In the genomic region with DNA sequence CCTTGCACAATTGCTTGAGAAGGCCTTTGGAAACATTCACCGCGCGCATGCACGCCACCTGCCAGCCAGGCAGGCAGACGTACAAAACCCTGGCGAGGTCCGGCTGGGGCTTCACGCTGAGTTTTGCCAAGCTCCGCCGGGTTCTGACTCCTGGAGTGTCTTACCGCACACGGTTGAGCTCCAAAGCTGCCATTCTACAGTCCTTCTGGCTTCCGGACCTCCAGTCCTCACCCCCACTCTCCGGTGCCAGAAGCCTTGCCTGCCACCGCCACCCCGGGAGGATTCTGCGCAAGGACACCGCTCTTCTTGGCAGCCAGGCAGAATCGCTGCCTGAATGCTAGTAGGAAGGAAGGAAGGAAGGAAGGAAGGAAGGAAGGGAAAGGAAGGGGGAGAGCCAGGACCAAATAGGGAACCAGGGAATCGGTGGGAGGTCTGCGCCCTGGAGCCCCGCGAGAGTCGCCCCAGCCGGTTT, we compare ENCODE assay signal across 9 mouse cellular contexts. TPM values are rescaled to one million over a fixed set of nuclear protein-coding genes. Genes with fewer than 3 reads are reported as not detected.
DNase-seq lines count a peak whose midpoint lies in the region; ATAC-seq lines count a peak whose summit lies in the region.
"Had no signal": no experiment of that assay in that cellular context is flagged by ENCODE, and none has a peak within 500 bp of the region (broad histone marks: within the 10 kb centered on the region; RNA-seq: fewer than 3 reads in every experiment).

No protein-coding gene starts in this region.

- no peak overlapping the region for H3K27ac ChIP-seq in heart, embryonic 15.5 days
- H3K27ac ChIP-seq in forebrain, embryonic 12.5 days = peak overlapping the region; percentile 77
- H3K27ac ChIP-seq: liver, embryonic 13.5 days had no signal

- peaks cover 100% of the 10 kb centered on the region for H3K27me3 ChIP-seq in heart, embryonic 15.5 days
- H3K27me3 ChIP-seq in forebrain, embryonic 12.5 days = peaks cover 98% of the 10 kb centered on the region

- peaks cover 36% of the 10 kb centered on the region for H3K4me1 ChIP-seq in heart, embryonic 15.5 days (replicated peaks)
- H3K4me1 ChIP-seq in forebrain, embryonic 12.5 days = peaks cover 64% of the 10 kb centered on the region
- H3K4me1 ChIP-seq: liver, embryonic 13.5 days had no signal

- no peak for ATAC-seq in heart, embryonic 15.5 days (replicated peaks; ENCODE audit: insufficient number of reproducible peaks, insufficient read depth, low FRiP score, low read depth)
- ATAC-seq in forebrain, embryonic 12.5 days (ENCODE audit: low FRiP score) = no peak
- ATAC-seq in megakaryocyte progenitor cell, adult 5-6 weeks (replicated peaks; ENCODE audit: poor library complexity) = peak; percentile 17; the same call in 1 of the 2 replicates

- H3K9ac ChIP-seq in heart, embryonic 15.5 days = no peak overlapping the region
- H3K9ac ChIP-seq in forebrain, embryonic 12.5 days = peak overlapping the region; percentile 48
- H3K9ac ChIP-seq: liver, embryonic 13.5 days had no signal

- H3K36me3 ChIP-seq in heart, embryonic 15.5 days = no peaks in the 10 kb centered on the region
- H3K36me3 ChIP-seq in forebrain, embryonic 12.5 days (replicated peaks) = 0 out of 2 replicates have a peak, but pooled peaks cover 6% of the 10 kb centered on the region
- H3K36me3 ChIP-seq: liver, embryonic 13.5 days had no signal

- peak overlapping the region; percentile 33 for H3K4me2 ChIP-seq in heart, embryonic 15.5 days
- H3K4me2 ChIP-seq in forebrain, embryonic 12.5 days = peak overlapping the region; percentile 65
- H3K4me2 ChIP-seq: liver, embryonic 13.5 days had no signal

- DNase-seq in heart, postnatal 4 days = no peak
- DNase-seq in ZHBTc4 (ENCODE audit: low read depth, low spot score) = peak; percentile 68
- no peak for DNase-seq in thymus, postnatal 10 days (ENCODE audit: low spot score in 2 of 2)
- DNase-seq in layer of hippocampus, adult 11-12 months (ENCODE audit: low spot score) = no peak
- no peak for DNase-seq in spleen, postnatal 14 days (ENCODE audit: low spot score in 2 of 2)
- DNase-seq: liver, embryonic 13.5 days had no signal

- WGBS in heart, embryonic 15.5 days = 2% methylated on average over 25 of the region's 25 CpGs
- under 1% methylated on average over 25 of the region's 25 CpGs for WGBS in forebrain, embryonic 12.5 days

- H3K4me3 ChIP-seq in heart, embryonic 15.5 days = peak overlapping the region; percentile 10
- peak overlapping the region; percentile 36 for H3K4me3 ChIP-seq in forebrain, embryonic 12.5 days (replicated peaks)
- H3K4me3 ChIP-seq: liver, embryonic 13.5 days had no signal

- peaks cover 3% of the 10 kb centered on the region; the same call in 1 of the 2 replicates for H3K9me3 ChIP-seq in heart, embryonic 15.5 days (replicated peaks)
- 0 out of 2 replicates have a peak, but pooled peaks cover 5% of the 10 kb centered on the region for H3K9me3 ChIP-seq in forebrain, embryonic 12.5 days
- H3K9me3 ChIP-seq: liver, embryonic 13.5 days had no signal

RNA-seq across cellular contexts. Expression of a gene that starts 3.0 kb away (rescaled TPM):
- not detected in 2 replicates for polyA plus RNA-seq in heart, embryonic 15.5 days (2015; fragmentation: Nextera tagmentation; extraction: Ambion mirVana)
- not detected for total RNA-seq in heart, postnatal 4 days (2021)
- polyA plus RNA-seq in forebrain, embryonic 12.5 days (2016; fragmentation: Nextera tagmentation; extraction: Ambion mirVana) = 20.8 and 28.1 TPM in 2 replicates
- not detected in 2 replicates for total RNA-seq in megakaryocyte progenitor cell, adult 5-6 weeks (2015)
- total RNA-seq in megakaryocyte progenitor cell, adult 5-6 weeks (2017) = not detected in 2 replicates
- polyA plus RNA-seq: liver, embryonic 13.5 days had no signal

RNA-seq across cellular contexts. Expression of a gene that starts 47.4 kb away (rescaled TPM):
- polyA plus RNA-seq in heart, embryonic 15.5 days (2015; fragmentation: Nextera tagmentation; extraction: Ambion mirVana) = 0.11 TPM in 2 replicates
- total RNA-seq in heart, postnatal 4 days (2021) = not detected
- 9.9 and 11.8 TPM in 2 replicates for polyA plus RNA-seq in forebrain, embryonic 12.5 days (2016; fragmentation: Nextera tagmentation; extraction: Ambion mirVana)
- total RNA-seq in megakaryocyte progenitor cell, adult 5-6 weeks (2015) = not detected in 2 replicates
- not detected in 2 replicates for total RNA-seq in megakaryocyte progenitor cell, adult 5-6 weeks (2017)
